Mouse (Mus musculus): ENCODE measurements at regions not wholly inside any gene's neighbourhood (a gene's known extent, or its start where the extent isn't known, plus 50 kb on each side); places are given as distances from the start of the nearest gene placed in this dataset.

DNA sequence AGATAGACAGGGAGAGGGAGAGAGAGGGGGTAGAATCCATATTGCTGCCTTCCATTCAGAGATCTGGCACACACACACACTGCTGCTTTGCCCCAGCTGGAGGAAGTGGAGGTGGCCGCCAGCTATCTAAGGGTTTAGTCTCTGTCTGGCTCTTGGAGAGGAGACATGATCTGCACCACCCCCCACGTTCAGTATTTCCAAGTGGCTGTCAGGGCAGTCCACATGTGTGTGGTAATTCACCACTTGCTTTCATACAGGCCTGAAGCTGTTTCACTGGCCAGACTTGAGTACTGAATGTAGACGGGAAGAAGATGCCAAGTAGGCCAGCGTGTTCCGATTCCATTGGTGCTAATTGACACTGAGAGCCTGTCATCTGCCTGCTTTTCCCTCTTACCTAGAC is 501.0 kb upstream of the Gm765 start:
- TF ChIP-seq CTCF (IDR thresholded peaks at IDR 0.05; ENCODE audit: low read depth): no peak
- no peak for TF ChIP-seq EP300 (IDR thresholded peaks at IDR 0.05; ENCODE audit: low read depth)

Measured in liver, embryonic 14.5 days (tissue).